26 mouse cellular contexts compared by ENCODE assay signal in the genomic region with DNA sequence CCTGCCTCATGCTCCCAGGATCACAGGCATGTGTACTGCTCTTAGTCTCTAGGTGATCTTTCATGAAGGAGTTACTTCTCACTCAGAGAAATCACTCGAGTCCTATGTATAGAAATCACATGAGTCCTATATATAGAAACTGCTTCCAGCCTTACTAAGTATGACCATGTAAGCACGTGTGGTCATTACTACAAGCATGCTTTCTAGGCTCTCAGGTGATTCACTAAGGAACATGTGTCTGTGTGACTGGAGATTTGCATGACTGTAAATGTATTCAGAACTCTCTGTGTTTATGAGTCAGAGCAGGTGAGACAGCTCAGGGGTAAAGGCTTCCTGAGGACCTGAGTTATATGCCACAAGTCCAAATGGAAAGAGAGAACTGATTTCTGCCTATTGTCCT. TPM values are rescaled to one million over a fixed set of nuclear protein-coding genes. Genes with fewer than 3 reads are reported as not detected.
"Had no signal": no experiment of that assay in that cellular context is flagged by ENCODE, and none has a peak within 500 bp of the region (broad histone marks: within the 10 kb centered on the region; RNA-seq: fewer than 3 reads in every experiment).

No protein-coding gene starts in this region.

- ATAC-seq: forebrain, postnatal 0 days; hindbrain, postnatal 0 days had no signal

- H3K4me3 ChIP-seq: gastrocnemius, adult 2 months; heart, embryonic 13.5 days; heart, embryonic 15.5 days; hindbrain, embryonic 13.5 days; hindbrain, embryonic 15.5 days; layer of hippocampus, adult 2 months; limb, embryonic 10.5 days; limb, embryonic 12.5 days; liver, embryonic 13.5 days had no signal

- H3K4me2 ChIP-seq: heart, embryonic 11.5 days; heart, embryonic 13.5 days; heart, embryonic 15.5 days; hindbrain, embryonic 13.5 days; hindbrain, embryonic 15.5 days; limb, embryonic 12.5 days; liver, embryonic 11.5 days; liver, embryonic 13.5 days had no signal

- H3K27ac ChIP-seq: gastrocnemius, adult 2 months; heart, embryonic 13.5 days; heart, embryonic 15.5 days; hindbrain, embryonic 13.5 days; hindbrain, embryonic 15.5 days; hindbrain, postnatal 0 days; layer of hippocampus, adult 2 months; limb, embryonic 10.5 days; limb, embryonic 12.5 days; liver, embryonic 13.5 days had no signal

- H3K36me3 ChIP-seq: heart, embryonic 13.5 days; heart, embryonic 15.5 days; hindbrain, embryonic 13.5 days; hindbrain, embryonic 15.5 days; limb, embryonic 10.5 days; limb, embryonic 12.5 days; liver, embryonic 13.5 days had no signal

- H3K9me3 ChIP-seq: heart, embryonic 13.5 days; heart, embryonic 15.5 days; hindbrain, embryonic 13.5 days; hindbrain, embryonic 15.5 days; limb, embryonic 10.5 days; limb, embryonic 12.5 days; liver, embryonic 13.5 days had no signal

- H3K9ac ChIP-seq: forebrain, postnatal 0 days; heart, embryonic 13.5 days; heart, embryonic 15.5 days; hindbrain, embryonic 13.5 days; hindbrain, embryonic 15.5 days; limb, embryonic 12.5 days; liver, embryonic 13.5 days had no signal

- DNase-seq: forebrain, postnatal 0 days; gastrocnemius, adult 2 months; gastrocnemius, postnatal 10 days; gastrocnemius, postnatal 25 days; heart, adult 18-20 months; heart, postnatal 14 days; heart, postnatal 36 days; kidney, adult 18-20 months; kidney, adult 8-10 months; kidney, postnatal 10 days; kidney, postnatal 25 days; kidney, postnatal 4 days; layer of hippocampus, postnatal 36 days; liver; liver, embryonic 13.5 days had no signal

- H3K4me1 ChIP-seq: heart, embryonic 15.5 days; hindbrain, embryonic 13.5 days; hindbrain, embryonic 15.5 days; limb, embryonic 10.5 days; limb, embryonic 12.5 days; liver, embryonic 13.5 days had no signal

- H3K27me3 ChIP-seq: heart, embryonic 13.5 days; heart, embryonic 15.5 days; hindbrain, embryonic 13.5 days; hindbrain, embryonic 15.5 days; limb, embryonic 12.5 days; liver, embryonic 13.5 days had no signal

RNA-seq across cellular contexts. Expression of a gene that starts 24.3 kb away (rescaled TPM):
- polyA plus RNA-seq: hindbrain, embryonic 11.5 days; limb, embryonic 12.5 days had no signal
